Mouse (Mus musculus): Measurements from ENCODE around the gene Bag2. TPM values are rescaled to one million over a fixed set of nuclear protein-coding genes. Genes with fewer than 3 reads are reported as not detected.
A peak's percentile ranks its signal among the peaks of the same experiment; 100 is the strongest.

Gene Bag2
- total and polyA plus RNA-seq, 2 experiments from 2014 or later: 26.6 to 31.8 TPM

DNA sequence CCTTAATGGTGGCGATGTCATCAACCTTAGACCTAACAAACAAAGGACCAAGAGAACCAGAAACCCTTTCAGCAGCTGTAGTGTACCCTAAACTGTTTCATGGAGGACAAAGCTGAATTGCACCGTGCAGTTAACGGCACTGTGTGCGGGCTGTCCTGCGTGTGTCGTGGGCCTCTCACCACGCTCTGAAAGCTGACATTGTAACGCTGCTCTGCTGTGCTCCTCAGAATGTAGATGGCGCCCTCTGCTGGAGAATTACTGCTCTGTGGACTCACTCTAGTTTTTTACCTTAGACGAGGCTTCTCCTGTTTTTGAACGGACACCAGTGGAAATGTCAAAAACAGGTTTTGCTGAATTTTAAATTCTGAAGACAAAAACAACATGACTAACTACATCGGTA is 18.3 kb downstream of the Bag2 start:
- H3K27ac ChIP-seq: no peak overlapping the region
- peak; percentile 98 for TF ChIP-seq CTCF (IDR thresholded peaks at IDR 0.05; ENCODE audit: low read depth)
- H3K4me3 ChIP-seq (ENCODE audit: low read length): no peak overlapping the region
- DNase-seq (ENCODE audit: low spot score) (peak; percentile 95), ATAC-seq (peak; percentile 88)
- WGBS: 25% methylated on average over 12 of the region's 12 CpGs
- no peaks in the 10 kb centered on the region for H3K27me3 ChIP-seq (ENCODE audit: insufficient read depth, low read length)
- no peak overlapping the region for H3K9ac ChIP-seq (replicated peaks; ENCODE audit: low read length)
- no peaks in the 10 kb centered on the region for H3K9me3 ChIP-seq (ENCODE audit: low read length)
- no peak overlapping the region for H3K4me2 ChIP-seq (ENCODE audit: low read depth, low read length)
- H3K4me1 ChIP-seq (ENCODE audit: insufficient read depth, low read length): no peaks in the 10 kb centered on the region
- peaks cover 27% of the 10 kb centered on the region; the same call in 1 of the 2 replicates for H3K36me3 ChIP-seq (ENCODE audit: insufficient read depth, low read length)

GRCm38 (mm10) chr1:33738681-33739278 is 18.8 kb downstream of the Bag2 start:
- 0 out of 2 replicates have a peak, but pooled peaks have one; percentile 8 for ATAC-seq

GRCm38 (mm10) chr1:33738281-33738680 is 19.3 kb downstream of the Bag2 start:
- no peak overlapping the region for H3K9ac ChIP-seq (replicated peaks; ENCODE audit: low read length)
- no peaks in the 10 kb centered on the region for H3K27me3 ChIP-seq (ENCODE audit: insufficient read depth, low read length)
- 95% methylated on average over 11 of the region's 11 CpGs for WGBS
- no peak overlapping the region for H3K27ac ChIP-seq
- DNase-seq (ENCODE audit: low spot score) (no peak), ATAC-seq (no peak)
- no peak overlapping the region for H3K4me3 ChIP-seq (ENCODE audit: low read length)
- no peak for TF ChIP-seq CTCF (IDR thresholded peaks at IDR 0.05; ENCODE audit: low read depth)
- no peaks in the 10 kb centered on the region for H3K4me1 ChIP-seq (ENCODE audit: insufficient read depth, low read length)
- no peaks in the 10 kb centered on the region for H3K9me3 ChIP-seq (ENCODE audit: low read length)
- no peak overlapping the region for H3K4me2 ChIP-seq (ENCODE audit: low read depth, low read length)
- peaks cover 27% of the 10 kb centered on the region; the same call in 1 of the 2 replicates for H3K36me3 ChIP-seq (ENCODE audit: insufficient read depth, low read length)

More at GRCm38 (mm10) chr1:33738681-33739278, 18.8 kb downstream of the Bag2 start:
- DNase-seq (ENCODE audit: low spot score): no peak
- TF ChIP-seq CTCF (IDR thresholded peaks at IDR 0.05; ENCODE audit: low read depth): no peak
- no peak overlapping the region for H3K27ac ChIP-seq
- H3K36me3 ChIP-seq (ENCODE audit: insufficient read depth, low read length): peaks cover 27% of the 10 kb centered on the region; the same call in 1 of the 2 replicates
- no peak overlapping the region for H3K9ac ChIP-seq (replicated peaks; ENCODE audit: low read length)
- H3K4me2 ChIP-seq (ENCODE audit: low read depth, low read length): no peak overlapping the region
- no peaks in the 10 kb centered on the region for H3K27me3 ChIP-seq (ENCODE audit: insufficient read depth, low read length)
- 87% methylated on average over 11 of the region's 11 CpGs for WGBS
- H3K4me3 ChIP-seq (ENCODE audit: low read length): no peak overlapping the region
- no peaks in the 10 kb centered on the region for H3K9me3 ChIP-seq (ENCODE audit: low read length)
- no peaks in the 10 kb centered on the region for H3K4me1 ChIP-seq (ENCODE audit: insufficient read depth, low read length)

DNA sequence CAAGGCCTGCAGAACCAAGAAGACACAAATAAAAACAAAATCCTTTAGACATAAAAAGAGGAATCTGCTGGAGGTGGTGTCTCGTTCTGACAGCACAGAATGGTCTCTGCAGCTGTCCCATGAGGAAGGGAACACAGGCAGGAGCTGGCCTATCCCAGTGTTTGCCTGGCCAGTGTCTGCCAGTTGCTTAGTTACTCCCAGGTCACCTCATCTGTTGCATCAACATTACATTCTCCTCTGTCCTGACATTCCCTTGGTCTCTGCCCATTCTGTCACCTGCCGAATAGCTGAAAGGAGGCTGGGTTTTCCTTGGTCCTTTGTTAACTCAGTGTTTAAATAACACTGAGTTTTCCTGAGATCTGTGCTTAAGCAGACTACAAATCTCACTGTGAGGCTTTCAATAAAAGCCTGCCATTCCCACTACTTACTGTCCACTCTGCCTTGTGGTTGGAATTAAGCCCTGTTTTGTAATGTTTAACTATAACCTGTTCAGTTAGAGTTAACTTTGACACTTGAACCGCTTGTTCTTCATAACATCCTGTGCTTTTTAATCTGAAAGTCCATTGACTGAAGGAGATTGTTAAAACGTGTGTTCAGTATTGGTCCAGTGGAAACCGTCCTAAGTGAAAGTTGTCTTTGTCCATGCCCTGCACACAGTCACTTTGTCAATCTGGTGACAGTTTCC is 23.5 kb downstream of the Bag2 start:
- H3K4me1 ChIP-seq (ENCODE audit: insufficient read depth, low read length): no peaks in the 10 kb centered on the region
- peaks cover 37% of the 10 kb centered on the region; the same call in 1 of the 2 replicates for H3K36me3 ChIP-seq (ENCODE audit: insufficient read depth, low read length)
- no peak overlapping the region for H3K27ac ChIP-seq
- H3K4me2 ChIP-seq (ENCODE audit: low read depth, low read length): no peak overlapping the region
- ATAC-seq (no peak), DNase-seq (ENCODE audit: low spot score) (no peak)
- H3K27me3 ChIP-seq (ENCODE audit: insufficient read depth, low read length): no peaks in the 10 kb centered on the region
- 64% methylated on average over 5 of the region's 5 CpGs for WGBS
- H3K9me3 ChIP-seq (ENCODE audit: low read length): no peaks in the 10 kb centered on the region
- H3K4me3 ChIP-seq (ENCODE audit: low read length): no peak overlapping the region
- no peak overlapping the region for H3K9ac ChIP-seq (replicated peaks; ENCODE audit: low read length)
- no peak for TF ChIP-seq CTCF (IDR thresholded peaks at IDR 0.05; ENCODE audit: low read depth)

DNA sequence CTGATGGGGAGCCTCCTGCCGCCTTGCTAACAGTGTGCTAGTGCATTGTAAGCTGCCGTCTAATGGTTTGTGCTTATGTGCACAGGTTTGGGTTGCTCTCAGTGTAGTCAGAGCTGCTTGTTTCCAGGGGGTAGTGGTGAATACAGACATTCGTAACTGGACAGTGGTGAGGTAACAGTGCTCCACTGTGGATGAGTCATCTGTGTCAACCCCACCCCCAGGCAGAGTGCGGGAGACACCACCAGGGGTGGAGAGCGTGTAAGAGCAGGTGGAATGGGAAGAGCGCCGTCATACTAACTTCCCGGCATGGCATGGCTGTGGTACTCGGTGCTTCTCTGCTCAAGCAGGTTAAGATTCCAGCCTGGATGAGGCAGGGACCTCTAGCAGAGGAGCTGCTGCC is 24.6 kb downstream of the Bag2 start:
- Histone ChIP-seq H3K27me3 (ENCODE audit: insufficient read depth, low read length) (no peaks in the 10 kb centered on the region), H3K36me3 (ENCODE audit: insufficient read depth, low read length) (peaks cover 34% of the 10 kb centered on the region; the same call in 1 of the 2 replicates), H3K4me1 (ENCODE audit: insufficient read depth, low read length) (no peaks in the 10 kb centered on the region), H3K4me2 (ENCODE audit: low read depth, low read length) (no peak overlapping the region), H3K27ac (no peak overlapping the region), H3K9me3 (ENCODE audit: low read length) (no peaks in the 10 kb centered on the region), H3K4me3 (ENCODE audit: low read length) (no peak overlapping the region), H3K9ac (replicated peaks; ENCODE audit: low read length) (no peak overlapping the region)
- no peak for TF ChIP-seq CTCF (IDR thresholded peaks at IDR 0.05; ENCODE audit: low read depth)
- no peak; the same call in 1 of the 2 replicates for ATAC-seq
- DNase-seq (ENCODE audit: low spot score): no peak
- 89% methylated on average over 9 of the region's 9 CpGs for WGBS

DNA sequence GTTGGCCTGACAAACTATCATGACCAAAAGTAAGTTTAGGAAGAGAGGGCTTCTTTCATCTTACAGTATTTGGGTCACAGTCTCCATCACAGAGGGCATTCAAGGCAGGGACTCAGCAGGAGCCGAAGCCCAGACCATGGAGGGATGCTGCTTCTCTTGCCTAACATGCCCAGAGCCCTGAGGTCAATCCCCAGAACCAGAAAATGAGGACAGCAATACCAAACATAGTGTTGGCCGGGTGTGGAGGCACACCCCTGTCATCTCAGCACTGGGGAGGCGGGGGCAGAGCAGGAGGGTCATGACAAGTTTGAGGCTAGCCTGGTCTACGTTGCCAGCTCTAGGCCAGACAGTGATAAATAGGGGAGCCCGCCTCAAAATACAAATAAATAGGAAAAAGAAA is 32.5 kb downstream of the Bag2 start:
- ATAC-seq (no peak), DNase-seq (ENCODE audit: low spot score) (no peak)
- Histone ChIP-seq H3K4me1 (ENCODE audit: insufficient read depth, low read length) (peaks cover 4% of the 10 kb centered on the region; the same call in 1 of the 2 replicates), H3K4me3 (ENCODE audit: low read length) (no peak overlapping the region), H3K36me3 (ENCODE audit: insufficient read depth, low read length) (peaks cover 44% of the 10 kb centered on the region), H3K9ac (replicated peaks; ENCODE audit: low read length) (no peak overlapping the region), H3K27me3 (ENCODE audit: insufficient read depth, low read length) (no peaks in the 10 kb centered on the region), H3K4me2 (ENCODE audit: low read depth, low read length) (no peak overlapping the region), H3K9me3 (ENCODE audit: low read length) (no peaks in the 10 kb centered on the region), H3K27ac (no peak overlapping the region)
- no peak for TF ChIP-seq CTCF (IDR thresholded peaks at IDR 0.05; ENCODE audit: low read depth)
- 95% methylated on average over 5 of the region's 5 CpGs for WGBS

GRCm38 (mm10) chr1:33724516-33724915 is 33.1 kb downstream of the Bag2 start:
- WGBS: 91% methylated on average over 6 of the region's 6 CpGs
- ATAC-seq: no peak

More at GRCm38 (mm10) chr1:33724516-33724915, 33.1 kb downstream of the Bag2 start:
- Histone ChIP-seq H3K27ac (no peak overlapping the region), H3K4me2 (ENCODE audit: low read depth, low read length) (no peak overlapping the region), H3K27me3 (ENCODE audit: insufficient read depth, low read length) (no peaks in the 10 kb centered on the region), H3K36me3 (ENCODE audit: insufficient read depth, low read length) (peaks cover 44% of the 10 kb centered on the region), H3K9ac (replicated peaks; ENCODE audit: low read length) (no peak overlapping the region), H3K4me3 (ENCODE audit: low read length) (no peak overlapping the region), H3K9me3 (ENCODE audit: low read length) (no peaks in the 10 kb centered on the region), H3K4me1 (ENCODE audit: insufficient read depth, low read length) (peaks cover 4% of the 10 kb centered on the region; the same call in 1 of the 2 replicates)
- no peak for DNase-seq (ENCODE audit: low spot score)
- TF ChIP-seq CTCF (IDR thresholded peaks at IDR 0.05; ENCODE audit: low read depth): no peak
